Mouse (Mus musculus): ENCODE results near the gene Copg1. TPM values are rescaled to one million over a fixed set of nuclear protein-coding genes. Genes with fewer than 3 reads are reported as not detected.
A peak's percentile ranks its signal among the peaks of the same experiment; 100 is the strongest.

Gene Copg1
- total RNA-seq, 2 experiments from 2014 or later = 232 TPM

DNA sequence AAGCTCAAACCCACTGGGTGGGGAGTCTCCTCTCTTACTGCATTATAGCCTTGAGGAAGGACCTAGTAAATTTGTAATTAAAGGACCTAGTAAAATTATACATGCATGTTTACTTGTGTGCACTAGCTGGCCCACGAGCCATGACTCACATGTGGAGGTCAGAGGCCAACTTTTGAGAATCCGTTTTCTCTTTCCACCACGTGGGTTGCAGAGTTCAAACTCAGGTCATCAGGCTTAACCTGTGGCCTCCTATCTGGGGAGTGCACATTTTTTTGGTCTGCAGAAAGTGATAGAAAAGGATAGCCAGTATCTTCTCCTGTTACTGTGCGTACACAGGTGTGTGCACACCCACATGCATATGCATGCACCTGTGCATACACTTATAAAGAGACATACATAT is 8.6 kb upstream of the Copg1 start:
- intact Hi-C loops (cut with DNase I) = no loop called here
- TF ChIP-seq CTCF (IDR thresholded peaks at IDR 0.05) = no peak
- Histone ChIP-seq H3K27ac (no peak overlapping the region), H3K4me3 (no peak overlapping the region)
- no peak for DNase-seq (ENCODE audit: extremely low spot score in 1 of 2, low spot score in 2 of 2)

- intact Hi-C loops (cut with DNase I) = no loop called here
- no peak overlapping the region for H3K27ac ChIP-seq
- no peak for DNase-seq (ENCODE audit: extremely low spot score in 1 of 2, low spot score in 2 of 2)
- H3K4me3 ChIP-seq = no peak overlapping the region
- no peak for TF ChIP-seq CTCF (IDR thresholded peaks at IDR 0.05)
These were observed 8.0 kb upstream of the Copg1 start for GRCm38 (mm10) chr6:87879628-87880027.

GRCm38 (mm10) chr6:87882221-87882620 is 5.4 kb upstream of the Copg1 start:
- Histone ChIP-seq H3K4me3 (no peak overlapping the region), H3K27ac (no peak overlapping the region; the same call in 1 of the 2 replicates)
- no peak for TF ChIP-seq CTCF (IDR thresholded peaks at IDR 0.05)
- no peak for DNase-seq (ENCODE audit: extremely low spot score in 1 of 2, low spot score in 2 of 2)
- intact Hi-C loops (cut with DNase I) = no loop called here

DNA sequence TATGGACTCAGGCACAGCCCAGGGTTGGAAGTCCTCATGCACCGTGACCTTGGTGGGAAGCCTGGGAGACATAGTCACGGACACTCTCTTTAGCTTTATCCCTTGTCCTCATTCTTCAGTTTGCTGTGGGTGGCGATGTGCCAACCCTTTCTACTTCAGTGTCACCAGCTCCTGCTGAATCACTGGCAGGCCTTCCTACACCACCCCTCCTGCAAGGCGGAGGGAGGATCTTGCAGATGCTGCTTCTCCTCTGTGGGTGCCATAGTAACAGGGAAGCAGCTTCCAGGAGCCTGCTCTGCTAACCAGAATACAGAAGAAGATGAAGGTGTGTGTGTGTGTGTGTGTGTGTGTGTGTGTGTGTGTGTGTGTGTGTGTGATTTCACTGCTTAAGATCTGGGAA is 4.8 kb upstream of the Copg1 start:
- no peak overlapping the region; the same call in 1 of the 2 replicates for H3K27ac ChIP-seq
- no peak overlapping the region for H3K4me3 ChIP-seq
- intact Hi-C loops (cut with DNase I) = no loop called here
- peak; percentile 76 to 82 for DNase-seq (ENCODE audit: extremely low spot score in 1 of 2, low spot score in 2 of 2)
- no peak for TF ChIP-seq CTCF (IDR thresholded peaks at IDR 0.05)

GRCm38 (mm10) chr6:87886721-87887120 is 893 bp upstream of the Copg1 start:
- H3K4me3 ChIP-seq = no peak overlapping the region
- no peak for TF ChIP-seq CTCF (IDR thresholded peaks at IDR 0.05)
- intact Hi-C loops (cut with DNase I) = loop anchor here (2.0 to 5.0 kb wide), 2 partner anchors 36 to 111 kb away; partner anchors contain the start of gene Cnbp
- DNase-seq (ENCODE audit: extremely low spot score in 1 of 2, low spot score in 2 of 2) = no peak
- H3K27ac ChIP-seq = no peak overlapping the region

- no peak for TF ChIP-seq CTCF (IDR thresholded peaks at IDR 0.05)
- no peak overlapping the region for H3K27ac ChIP-seq
- no peak overlapping the region for H3K4me3 ChIP-seq
- DNase-seq (ENCODE audit: extremely low spot score in 1 of 2, low spot score in 2 of 2) = no peak
- intact Hi-C loops (cut with DNase I) = loop anchor here (10.0 kb wide), 1 partner anchor 621 kb away; the partner anchor contains the start of gene Sec61a1
These were observed 6.3 kb downstream of the Copg1 start for GRCm38 (mm10) chr6:87893931-87894330.

DNA sequence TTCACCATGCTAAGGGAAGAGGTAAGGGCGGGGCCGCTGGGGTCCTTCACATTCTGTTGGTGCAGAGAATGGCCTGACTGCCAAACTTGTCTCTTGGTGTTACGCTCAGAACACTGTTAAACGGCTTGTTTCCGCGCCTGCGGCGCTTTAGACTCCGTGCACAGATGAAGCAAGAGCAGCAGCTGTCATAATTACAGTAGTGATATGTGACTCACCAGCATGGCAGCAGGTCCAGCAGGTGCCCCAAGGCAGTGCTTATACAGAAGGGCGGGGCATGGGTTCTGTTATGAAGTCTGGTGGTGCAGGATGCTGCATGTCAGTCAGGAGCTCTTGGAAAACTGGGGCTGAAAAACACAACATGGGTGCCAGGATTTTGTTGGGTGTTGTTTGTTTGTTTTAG is 10.4 kb downstream of the Copg1 start:
- no peak overlapping the region for H3K27ac ChIP-seq
- DNase-seq (ENCODE audit: extremely low spot score in 1 of 2, low spot score in 2 of 2) = no peak
- intact Hi-C loops (cut with DNase I) = loop anchor here (10.0 kb wide), 1 partner anchor 617 kb away; the partner anchor contains the start of gene Sec61a1
- TF ChIP-seq CTCF (IDR thresholded peaks at IDR 0.05) = no peak
- no peak overlapping the region for H3K4me3 ChIP-seq

GRCm38 (mm10) chr6:87906632-87907031 is 19.0 kb downstream of the Copg1 start:
- H3K4me3 ChIP-seq = no peak overlapping the region
- intact Hi-C loops (cut with DNase I) = loop anchor here (5.0 kb wide), 1 partner anchor 196 kb away; no protein-coding TSS in a partner anchor
- H3K27ac ChIP-seq = no peak overlapping the region
- TF ChIP-seq CTCF (IDR thresholded peaks at IDR 0.05) = peak; percentile 61
- DNase-seq (ENCODE audit: extremely low spot score in 1 of 2, low spot score in 2 of 2) = no peak

DNA sequence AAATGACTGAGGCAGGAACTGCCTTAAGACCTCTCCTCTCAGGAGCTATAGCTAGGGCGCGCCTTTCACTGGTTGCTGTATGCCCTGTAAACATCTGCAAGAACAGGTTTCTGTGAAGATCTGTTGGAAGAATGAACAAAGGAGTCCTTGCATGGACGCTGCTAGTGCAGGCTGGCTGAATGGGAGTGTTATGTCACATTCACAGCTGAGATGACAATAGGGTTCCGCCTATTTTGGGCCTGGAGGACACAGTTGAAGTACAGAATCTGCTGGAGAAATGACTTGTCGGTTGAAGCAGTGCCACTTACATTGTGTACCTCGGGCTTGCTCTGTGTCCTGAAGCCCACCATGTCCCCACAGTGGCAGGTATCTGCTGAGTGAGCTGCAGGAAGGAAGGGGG is 21.6 kb downstream of the Copg1 start:
- Histone ChIP-seq H3K4me3 (no peak overlapping the region), H3K27ac (no peak overlapping the region)
- intact Hi-C loops (cut with DNase I) = loop anchor here (5.0 kb wide), 1 partner anchor 193 kb away; no protein-coding TSS in a partner anchor
- no peak for DNase-seq (ENCODE audit: extremely low spot score in 1 of 2, low spot score in 2 of 2)
- no peak for TF ChIP-seq CTCF (IDR thresholded peaks at IDR 0.05)

GRCm38 (mm10) chr6:87911559-87911958 is 23.9 kb downstream of the Copg1 start:
- peak overlapping the region; percentile 19; the same call in 1 of the 2 replicates for H3K27ac ChIP-seq
- H3K4me3 ChIP-seq = no peak overlapping the region
- no peak for DNase-seq (ENCODE audit: extremely low spot score in 1 of 2, low spot score in 2 of 2)
- intact Hi-C loops (cut with DNase I) = loop anchor here (5.0 kb wide), 2 partner anchors 71 to 171 kb away; partner anchors contain the start of genes H1fx and Rpn1
- no peak for TF ChIP-seq CTCF (IDR thresholded peaks at IDR 0.05)

GRCm38 (mm10) chr6:87913661-87914325 is 26.2 kb downstream of the Copg1 start, which contains the start of gene Hmces:
Gene Hmces, plus strand, starts transcription at chr6:87913935.
- no peak for TF ChIP-seq CTCF (IDR thresholded peaks at IDR 0.05)
- intact Hi-C loops (cut with DNase I) = loop anchor here (5.0 kb wide), 2 partner anchors 69 to 169 kb away; partner anchors contain the start of genes H1fx and Rpn1
- peak; percentile 67 for DNase-seq (ENCODE audit: extremely low spot score in 1 of 2, low spot score in 2 of 2)
- Histone ChIP-seq H3K4me3 (peak within 1 kb of the TSS; percentile 94), H3K27ac (peak within 1 kb of the TSS; percentile 84)

- Histone ChIP-seq H3K4me3 (peak overlapping the region; percentile 94), H3K27ac (peak overlapping the region; percentile 84)
- peak; percentile 31 to 48 for DNase-seq (ENCODE audit: extremely low spot score in 1 of 2, low spot score in 2 of 2)
- intact Hi-C loops (cut with DNase I) = loop anchor here (5.0 kb wide), 2 partner anchors 68 to 168 kb away; partner anchors contain the start of genes H1fx and Rpn1
- no peak for TF ChIP-seq CTCF (IDR thresholded peaks at IDR 0.05)
These were observed 26.9 kb downstream of the Copg1 start for GRCm38 (mm10) chr6:87914326-87915102.
